Mouse (Mus musculus): ENCODE data around the gene Polr2i. TPM values are rescaled to one million over a fixed set of nuclear protein-coding genes. Genes with fewer than 3 reads are reported as not detected.

The Polr2i gene
- polyA plus RNA-seq, 1 experiment from 2014 or later: 116 TPM

- peak overlapping the region; percentile 98 for H3K27ac ChIP-seq
- whole genome bisulfite sequencing: 0% methylated on average over 6 of the region's 6 CpGs
- H3K4me3 ChIP-seq (replicated peaks): peak overlapping the region; percentile 82
- H3K4me1 ChIP-seq (replicated peaks): peaks cover 4% of the 10 kb centered on the region; the same call in 1 of the 2 replicates
- ATAC-seq: peak; percentile 35; the same call in 1 of the 2 replicates
- peak overlapping the region; percentile 86 for H3K4me2 ChIP-seq (replicated peaks)
- no peaks in the 10 kb centered on the region for H3K27me3 ChIP-seq (replicated peaks)
- H3K9me3 ChIP-seq: no peaks in the 10 kb centered on the region
- H3K36me3 ChIP-seq: no peaks in the 10 kb centered on the region
- peak overlapping the region; percentile 54 for H3K9ac ChIP-seq
These were observed 47.8 kb downstream of the Polr2i start for GRCm38 (mm10) chr7:30279536-30279935.

GRCm38 (mm10) chr7:30279951-30280669 is 48.4 kb downstream of the Polr2i start, which contains the start of the genes Thap8 and Wdr62:
TSS of gene Thap8 (plus strand) at chr7:30280094.
TSS of gene Wdr62 (minus strand) at chr7:30280419.
- Histone ChIP-seq H3K4me3 (replicated peaks) (peak within 1 kb of the TSS; percentile 82), H3K9ac (peak within 1 kb of the TSS; percentile 54), H3K36me3 (no peaks in the 10 kb centered on the region), H3K9me3 (no peaks in the 10 kb centered on the region), H3K4me2 (replicated peaks) (peak within 1 kb of the TSS; percentile 86), H3K27ac (peak within 1 kb of the TSS; percentile 98), H3K4me1 (replicated peaks) (peaks cover 4% of the 10 kb centered on the region; the same call in 1 of the 2 replicates), H3K27me3 (replicated peaks) (no peaks in the 10 kb centered on the region)
- ATAC-seq: peak; percentile 98
- under 1% methylated on average over 49 of the region's 49 CpGs for WGBS

GRCm38 (mm10) chr7:30280670-30281138 is 49.0 kb downstream of the Polr2i start:
- H3K9me3 ChIP-seq: no peaks in the 10 kb centered on the region
- H3K4me2 ChIP-seq (replicated peaks): peak overlapping the region; percentile 86
- H3K27me3 ChIP-seq (replicated peaks): no peaks in the 10 kb centered on the region
- peaks cover 4% of the 10 kb centered on the region; the same call in 1 of the 2 replicates for H3K4me1 ChIP-seq (replicated peaks)
- WGBS: under 1% methylated on average over 20 of the region's 20 CpGs
- no peaks in the 10 kb centered on the region for H3K36me3 ChIP-seq
- ATAC-seq: peak; percentile 83
- peak overlapping the region; percentile 82 for H3K4me3 ChIP-seq (replicated peaks)
- peak overlapping the region; percentile 38 for H3K9ac ChIP-seq
- H3K27ac ChIP-seq: peak overlapping the region; percentile 98

- peak overlapping the region; percentile 86 for H3K4me2 ChIP-seq (replicated peaks)
- ATAC-seq: no peak
- H3K9ac ChIP-seq: no peak overlapping the region
- peaks cover 4% of the 10 kb centered on the region; the same call in 1 of the 2 replicates for H3K4me1 ChIP-seq (replicated peaks)
- peak overlapping the region; percentile 98; the same call in 1 of the 2 replicates for H3K27ac ChIP-seq
- H3K9me3 ChIP-seq: no peaks in the 10 kb centered on the region
- H3K4me3 ChIP-seq (replicated peaks): no peak overlapping the region
- no peaks in the 10 kb centered on the region for H3K36me3 ChIP-seq
- 70% methylated on average over 4 of the region's 4 CpGs for WGBS
- no peaks in the 10 kb centered on the region for H3K27me3 ChIP-seq (replicated peaks)
These were observed 49.8 kb downstream of the Polr2i start for GRCm38 (mm10) chr7:30281522-30281921.

- Histone ChIP-seq H3K27ac (no peak overlapping the region), H3K4me3 (replicated peaks) (no peak overlapping the region), H3K36me3 (no peaks in the 10 kb centered on the region), H3K4me1 (replicated peaks) (peaks cover 4% of the 10 kb centered on the region; the same call in 1 of the 2 replicates), H3K9ac (no peak overlapping the region), H3K27me3 (replicated peaks) (no peaks in the 10 kb centered on the region), H3K4me2 (replicated peaks) (no peak overlapping the region), H3K9me3 (no peaks in the 10 kb centered on the region)
- 78% methylated on average over 7 of the region's 7 CpGs for WGBS
- no peak for ATAC-seq
These were observed 51.0 kb downstream of the Polr2i start for GRCm38 (mm10) chr7:30282740-30283139.

Other genes with a start within 250 kb of the Polr2i start
- 15.1 and 15.5 TPM in 2 replicates for gene Zfp568, start 248.0 kb upstream of the Polr2i start, polyA plus RNA-seq (2015; fragmentation: Nextera tagmentation; extraction: Ambion mirVana)
- gene Zfp14, start 180.6 kb upstream of the Polr2i start, polyA plus RNA-seq (2015; fragmentation: Nextera tagmentation; extraction: Ambion mirVana): 2.7 and 2.9 TPM in 2 replicates
- gene Zfp82, start 159.0 kb upstream of the Polr2i start, polyA plus RNA-seq (2015; fragmentation: Nextera tagmentation; extraction: Ambion mirVana): 3.9 and 4.5 TPM in 2 replicates
- gene Gm26920, start 141.5 kb upstream of the Polr2i start, polyA plus RNA-seq (2015; fragmentation: Nextera tagmentation; extraction: Ambion mirVana): 1.2 and 1.5 TPM in 2 replicates
- gene Zfp566, start 141.4 kb upstream of the Polr2i start, polyA plus RNA-seq (2015; fragmentation: Nextera tagmentation; extraction: Ambion mirVana): 6.0 and 6.1 TPM in 2 replicates
- gene Zfp260, start 137.2 kb upstream of the Polr2i start, polyA plus RNA-seq (2015; fragmentation: Nextera tagmentation; extraction: Ambion mirVana): 71.0 and 82.3 TPM in 2 replicates
- 6.7 and 8.3 TPM in 2 replicates for gene Zfp382, start 110.0 kb upstream of the Polr2i start, polyA plus RNA-seq (2015; fragmentation: Nextera tagmentation; extraction: Ambion mirVana)
- gene Zfp146, start 62.2 kb upstream of the Polr2i start, polyA plus RNA-seq (2015; fragmentation: Nextera tagmentation; extraction: Ambion mirVana): 12.2 and 13.6 TPM in 2 replicates
- gene Cox7a1, start 47.8 kb upstream of the Polr2i start, polyA plus RNA-seq (2015; fragmentation: Nextera tagmentation; extraction: Ambion mirVana): 30.7 and 34.3 TPM in 2 replicates
- gene Capns1, start 33.1 kb upstream of the Polr2i start, polyA plus RNA-seq (2015; fragmentation: Nextera tagmentation; extraction: Ambion mirVana): 83.7 and 101 TPM in 2 replicates
- gene Tbcb, start 324 bp downstream of the Polr2i start, polyA plus RNA-seq (2015; fragmentation: Nextera tagmentation; extraction: Ambion mirVana): 136 and 148 TPM in 2 replicates
- gene Ovol3, start 3.8 kb downstream of the Polr2i start, polyA plus RNA-seq (2015; fragmentation: Nextera tagmentation; extraction: Ambion mirVana): not detected in 2 replicates
- gene Thap8, start 48.1 kb downstream of the Polr2i start, polyA plus RNA-seq (2015; fragmentation: Nextera tagmentation; extraction: Ambion mirVana): 0.34 and 0.56 TPM in 2 replicates
- gene Wdr62, start 48.5 kb downstream of the Polr2i start, polyA plus RNA-seq (2015; fragmentation: Nextera tagmentation; extraction: Ambion mirVana): 6.6 and 8.4 TPM in 2 replicates
- 22.6 and 23.4 TPM in 2 replicates for gene Clip3, start 59.8 kb downstream of the Polr2i start, polyA plus RNA-seq (2015; fragmentation: Nextera tagmentation; extraction: Ambion mirVana)
- 63.9 and 68.5 TPM in 2 replicates for gene Alkbh6, start 76.8 kb downstream of the Polr2i start, polyA plus RNA-seq (2015; fragmentation: Nextera tagmentation; extraction: Ambion mirVana)
- 47.7 and 65.3 TPM in 2 replicates for gene Syne4, start 82.9 kb downstream of the Polr2i start, polyA plus RNA-seq (2015; fragmentation: Nextera tagmentation; extraction: Ambion mirVana)
- gene E130208F15Rik, start 89.8 kb downstream of the Polr2i start, polyA plus RNA-seq (2015; fragmentation: Nextera tagmentation; extraction: Ambion mirVana): 1.8 TPM in 1 of 2 replicates, not detected in the other
- gene Sdhaf1, start 91.9 kb downstream of the Polr2i start, polyA plus RNA-seq (2015; fragmentation: Nextera tagmentation; extraction: Ambion mirVana): 15.5 and 18.0 TPM in 2 replicates
- 2.9 and 3.9 TPM in 2 replicates for gene Lrfn3, start 130.8 kb downstream of the Polr2i start, polyA plus RNA-seq (2015; fragmentation: Nextera tagmentation; extraction: Ambion mirVana)
- gene Tyrobp, start 181.8 kb downstream of the Polr2i start, polyA plus RNA-seq (2015; fragmentation: Nextera tagmentation; extraction: Ambion mirVana): 49.8 and 63.7 TPM in 2 replicates
- 2.2 and 2.5 TPM in 2 replicates for gene Hcst, start 187.9 kb downstream of the Polr2i start, polyA plus RNA-seq (2015; fragmentation: Nextera tagmentation; extraction: Ambion mirVana)
- gene Nfkbid, start 189.8 kb downstream of the Polr2i start, polyA plus RNA-seq (2015; fragmentation: Nextera tagmentation; extraction: Ambion mirVana): 2.1 and 2.4 TPM in 2 replicates
- 39.0 and 40.8 TPM in 2 replicates for gene Aplp1, start 213.6 kb downstream of the Polr2i start, polyA plus RNA-seq (2015; fragmentation: Nextera tagmentation; extraction: Ambion mirVana)
- 2.0 and 3.0 TPM in 2 replicates for gene Kirrel2, start 225.7 kb downstream of the Polr2i start, polyA plus RNA-seq (2015; fragmentation: Nextera tagmentation; extraction: Ambion mirVana)
- 1.3 and 3.3 TPM in 2 replicates for gene Nphs1, start 226.4 kb downstream of the Polr2i start, polyA plus RNA-seq (2015; fragmentation: Nextera tagmentation; extraction: Ambion mirVana)

Measured in intestine, embryonic 15.5 days (tissue).